24 mouse cellular contexts compared by ENCODE assay signal in genomic region chr3:12020181-12020580, GRCm38 (mm10).
DNase-seq lines count a peak whose midpoint lies in the region; ATAC-seq lines count a peak whose summit lies in the region.
"Had no signal": no experiment of that assay in that cellular context is flagged by ENCODE, and none has a peak within 500 bp of the region (broad histone marks: within the 10 kb centered on the region; RNA-seq: fewer than 3 reads in every experiment).

No protein-coding gene starts in this region.

- H3K9me3 ChIP-seq in forebrain, embryonic 14.5 days (replicated peaks; ENCODE audit: control insufficient read depth, low read length): no peaks in the 10 kb centered on the region
- no peaks in the 10 kb centered on the region for H3K9me3 ChIP-seq in forebrain, embryonic 12.5 days
- H3K9me3 ChIP-seq: embryonic facial prominence, embryonic 10.5 days; embryonic facial prominence, embryonic 12.5 days; forebrain, embryonic 15.5 days; G1E had no signal

- no peak overlapping the region for H3K9ac ChIP-seq in forebrain, embryonic 14.5 days (ENCODE audit: low read length)
- no peak overlapping the region for H3K9ac ChIP-seq in forebrain, embryonic 12.5 days
- H3K9ac ChIP-seq: embryonic facial prominence, embryonic 12.5 days; forebrain, embryonic 15.5 days; forebrain, postnatal 0 days had no signal

- ATAC-seq in forebrain, embryonic 14.5 days: no peak
- no peak for ATAC-seq in forebrain, embryonic 12.5 days (ENCODE audit: low FRiP score)
- ATAC-seq: activated CD4-positive, CD25-positive, alpha-beta regulatory T cell, adult 4 months; CD4-positive, CD25-positive, alpha-beta regulatory T cell, adult 4 months; forebrain, embryonic 15.5 days; forebrain, postnatal 0 days; Patski had no signal

- H3K27ac ChIP-seq in forebrain, embryonic 14.5 days (ENCODE audit: low read depth, low read length): no peak overlapping the region
- H3K27ac ChIP-seq in forebrain, embryonic 12.5 days: no peak overlapping the region
- H3K27ac ChIP-seq: embryonic facial prominence, embryonic 10.5 days; embryonic facial prominence, embryonic 12.5 days; forebrain, embryonic 15.5 days had no signal

- no peaks in the 10 kb centered on the region for H3K27me3 ChIP-seq in forebrain, embryonic 14.5 days (replicated peaks; ENCODE audit: control insufficient read depth, insufficient read depth, low read length)
- no peaks in the 10 kb centered on the region for H3K27me3 ChIP-seq in forebrain, embryonic 12.5 days
- H3K27me3 ChIP-seq: CH12.LX; embryonic facial prominence, embryonic 12.5 days; forebrain, embryonic 15.5 days; Patski had no signal

- intact Hi-C loops in left cerebral cortex, postnatal 4 days (cut with DNase I): no loop called here

- no peak overlapping the region for H3K4me3 ChIP-seq in forebrain, embryonic 14.5 days (ENCODE audit: low read depth, low read length)
- H3K4me3 ChIP-seq in forebrain, embryonic 12.5 days (replicated peaks): no peak overlapping the region
- H3K4me3 ChIP-seq: embryonic facial prominence, embryonic 10.5 days; embryonic facial prominence, embryonic 12.5 days; forebrain, embryonic 15.5 days had no signal

- DNase-seq in cerebellum, postnatal 10 days: peak; percentile 71 to 75
- DNase-seq in cerebellum, adult 9-10 months: no peak
- peak; percentile 6 for DNase-seq in forebrain, embryonic 14.5 days (ENCODE audit: low spot score)
- DNase-seq in left cerebral cortex, postnatal 4 days: peak; percentile 7
- DNase-seq in left cerebral cortex, adult 11 months (ENCODE audit: low spot score): no peak
- DNase-seq in brain, adult 2 months (ENCODE audit: low read depth, low spot score): peak; percentile 1
- DNase-seq in gastrocnemius, postnatal 4 days (ENCODE audit: low spot score in 2 of 2): no peak
- DNase-seq: adrenal gland, adult 8-10 months; adrenal gland, postnatal 14 days; adrenal gland, postnatal 36 days; B cell, adult 2 months; cerebellum, adult 11-12 months; cerebellum, adult 9-11 months; cerebellum, postnatal 36 days; forebrain, postnatal 0 days had no signal

- no peaks in the 10 kb centered on the region for H3K4me1 ChIP-seq in forebrain, embryonic 14.5 days (ENCODE audit: control insufficient read depth, insufficient read depth, low read length)
- H3K4me1 ChIP-seq in forebrain, embryonic 12.5 days: no peaks in the 10 kb centered on the region
- H3K4me1 ChIP-seq: embryonic facial prominence, embryonic 10.5 days; embryonic facial prominence, embryonic 12.5 days; forebrain, embryonic 15.5 days had no signal

- H3K4me2 ChIP-seq in forebrain, embryonic 14.5 days (ENCODE audit: low read length): no peak overlapping the region
- H3K4me2 ChIP-seq in forebrain, embryonic 12.5 days: no peak overlapping the region
- H3K4me2 ChIP-seq: embryonic facial prominence, embryonic 12.5 days; forebrain, embryonic 15.5 days had no signal

- H3K36me3 ChIP-seq in forebrain, embryonic 14.5 days (ENCODE audit: control insufficient read depth, insufficient read depth, low read length): no peaks in the 10 kb centered on the region
- H3K36me3 ChIP-seq in forebrain, embryonic 12.5 days (replicated peaks): no peaks in the 10 kb centered on the region
- H3K36me3 ChIP-seq: embryonic facial prominence, embryonic 10.5 days; embryonic facial prominence, embryonic 12.5 days; forebrain, embryonic 15.5 days; G1E had no signal

Comparison
In these comparisons a context has a peak if more than half of its experiments do, and no peak if none do; other contexts are left out.
1. DNase-seq: peak in cerebellum, postnatal 10 days (2 of 2), forebrain, embryonic 14.5 days (single experiment), left cerebral cortex, postnatal 4 days (single experiment) and brain, adult 2 months (single experiment); none in cerebellum, adult 9-10 months (single experiment), left cerebral cortex, adult 11 months (single experiment) and gastrocnemius, postnatal 4 days (0 of 2).